Mouse (Mus musculus) thymus, adult 2 months (tissue): ENCODE data around the gene Rpap2. TPM values are rescaled to one million over a fixed set of nuclear protein-coding genes. Genes with fewer than 3 reads are reported as not detected.

ENCODE experiments used
- DNase-seq: peaks from one replicate; pipeline ENCODE4 v3.0.0; 2021
- H3K27ac ChIP-seq: fragments of 200-500 bp; 2 replicates; pipeline ENCODE4 v1.5.1; 2012; ENCODE audit warnings: low read length, control low read depth; ENCODE audit not compliant: control insufficient read depth, insufficient read depth
- H3K27me3 ChIP-seq: fragments of 200-500 bp; 2 replicates; pipeline ENCODE4 v1.6.1; 2012; ENCODE audit warnings: mild to moderate bottlenecking, low read length, moderate library complexity, mixed read lengths; ENCODE audit not compliant: control insufficient read depth, insufficient read depth
- H3K36me3 ChIP-seq: fragments of 200-500 bp; 2 replicates; pipeline ENCODE4 v1.6.1; 2012; ENCODE audit warnings: mild to moderate bottlenecking, low read length, moderate library complexity; ENCODE audit not compliant: control insufficient read depth, insufficient read depth
- H3K4me1 ChIP-seq: fragments of 200-500 bp; replicated peaks from 2 replicates; pipeline ENCODE4 v1.6.1; 2012; ENCODE audit warnings: low read length; ENCODE audit not compliant: control insufficient read depth, insufficient read depth
- H3K4me3 ChIP-seq: fragments of 200-500 bp; 2 replicates; pipeline ENCODE4 v1.5.1; 2012; ENCODE audit warnings: mild to moderate bottlenecking, low read length, control low read depth, moderate library complexity; ENCODE audit not compliant: control insufficient read depth, insufficient read depth
- CTCF ChIP-seq: fragments of 200-500 bp; IDR thresholded peaks from 2 replicates; pipeline ENCODE4 v1.5.1; 2012; ENCODE audit warnings: mild to moderate bottlenecking, control low read depth, low read length, moderate library complexity, borderline replicate concordance; ENCODE audit not compliant: control insufficient read depth, poor library complexity, insufficient read depth; ENCODE audit errors: extremely low read depth
- POLR2A ChIP-seq: fragments of 200-500 bp; IDR thresholded peaks from 2 replicates; pipeline ENCODE4 v1.6.1; 2012; ENCODE audit warnings: mild to moderate bottlenecking, low read length, control low read depth, moderate library complexity; ENCODE audit not compliant: control insufficient read depth, poor library complexity, insufficient read depth; ENCODE audit errors: extremely low read depth
- WGBS: fragments of 180-500 bp; shearing (Covaris S2); methylation state at CpG from one replicate; pipeline ENCODE4 v1.1.7; 2018; 5-methylcytosine and 5-hydroxymethylcytosine counted together
- polyA plus RNA-seq: library from polyadenylated mRNA; depleted of rRNA; stranded (reverse); fragments of >200 nt; gene quantifications from 2 replicates; pipeline ENCODE4 v1.2.3, GENCODE M21; 2012

Rpap2 gene
- polyA plus RNA-seq, 1 experiment: 4.0 TPM

DNA sequence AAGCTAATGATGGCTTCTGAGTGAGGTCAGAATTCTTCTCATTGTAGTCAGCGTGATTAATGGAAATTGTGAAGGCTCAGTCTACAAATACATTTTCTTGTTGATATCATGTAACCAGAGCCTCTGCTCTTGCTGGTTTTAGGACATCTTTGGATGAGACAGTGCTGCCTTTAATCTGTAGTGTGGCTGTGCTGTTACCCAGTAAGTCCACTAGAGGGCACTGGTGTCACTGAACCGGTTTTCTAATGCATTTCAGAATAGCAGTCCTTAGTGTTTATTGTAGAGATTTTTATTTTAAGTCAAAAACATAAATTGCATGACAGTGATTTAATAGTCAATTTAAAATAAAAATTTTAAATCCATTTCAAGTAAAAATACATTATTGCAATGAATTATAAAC is 14.1 kb downstream of the Rpap2 start:
- Histone ChIP-seq H3K27me3 (no peaks in the 10 kb centered on the region), H3K27ac (no peak overlapping the region), H3K4me1 (no peaks in the 10 kb centered on the region), H3K36me3 (peaks cover 15% of the 10 kb centered on the region; the same call in 1 of the 2 replicates), H3K4me3 (no peak overlapping the region)
- TF ChIP-seq CTCF (no peak), POLR2A (no peak)
- WGBS: 15% methylated on average over 2 of the region's 2 CpGs
- peak; percentile 76 for DNase-seq

DNA sequence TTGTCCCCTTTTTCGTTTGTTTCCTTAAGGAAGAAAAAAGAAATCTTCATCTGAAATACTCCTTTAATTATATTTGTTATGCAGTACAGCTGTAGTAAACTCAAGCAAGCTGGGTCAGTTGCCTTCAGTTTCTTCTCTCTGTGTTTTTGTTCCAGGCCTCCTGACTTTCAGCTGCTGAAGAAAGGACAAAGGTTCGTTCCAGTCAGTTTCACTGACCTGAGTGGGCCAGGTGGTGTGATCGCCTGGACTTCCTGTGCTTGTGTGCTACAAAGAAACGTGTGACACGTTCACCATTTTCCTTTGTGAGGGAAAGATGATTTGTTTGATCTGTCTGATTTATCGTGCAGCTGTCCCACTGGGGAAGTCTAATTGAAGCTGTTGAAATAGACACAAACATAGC is 20.8 kb downstream of the Rpap2 start:
- DNase-seq: no peak
- peaks cover 6% of the 10 kb centered on the region for H3K4me1 ChIP-seq
- WGBS: 36% methylated on average over 6 of the region's 6 CpGs
- H3K36me3 ChIP-seq: peaks cover 15% of the 10 kb centered on the region; the same call in 1 of the 2 replicates
- no peak overlapping the region for H3K27ac ChIP-seq
- no peaks in the 10 kb centered on the region for H3K27me3 ChIP-seq
- TF ChIP-seq POLR2A (no peak), CTCF (no peak)
- H3K4me3 ChIP-seq: no peak overlapping the region

DNA sequence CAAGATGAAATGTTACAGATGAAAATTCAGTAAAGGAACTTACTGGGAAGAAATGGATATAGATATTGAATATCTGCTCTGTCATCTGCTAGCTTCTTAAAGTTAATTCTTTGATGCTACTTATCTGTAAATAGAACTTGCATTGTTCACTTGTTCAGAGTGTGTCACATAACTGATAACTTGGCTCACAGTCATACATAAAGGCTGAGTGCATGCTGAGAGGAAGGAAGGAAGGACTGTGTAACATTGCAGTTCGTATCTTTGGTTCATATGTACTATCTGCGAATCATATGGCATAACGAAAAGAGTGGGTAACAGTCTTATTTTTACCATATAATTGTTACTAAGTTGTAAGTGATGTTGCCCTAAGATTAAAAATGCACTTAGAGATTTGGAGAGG is 24.2 kb downstream of the Rpap2 start:
- H3K27ac ChIP-seq: no peak overlapping the region
- H3K4me3 ChIP-seq: no peak overlapping the region
- no peak for TF ChIP-seq POLR2A
- TF ChIP-seq CTCF: no peak
- DNase-seq: no peak
- no peaks in the 10 kb centered on the region for H3K27me3 ChIP-seq
- H3K36me3 ChIP-seq: peaks cover 10% of the 10 kb centered on the region; the same call in 1 of the 2 replicates
- 94% methylated on average over 3 of the region's 3 CpGs for WGBS
- H3K4me1 ChIP-seq: peaks cover 6% of the 10 kb centered on the region

DNA sequence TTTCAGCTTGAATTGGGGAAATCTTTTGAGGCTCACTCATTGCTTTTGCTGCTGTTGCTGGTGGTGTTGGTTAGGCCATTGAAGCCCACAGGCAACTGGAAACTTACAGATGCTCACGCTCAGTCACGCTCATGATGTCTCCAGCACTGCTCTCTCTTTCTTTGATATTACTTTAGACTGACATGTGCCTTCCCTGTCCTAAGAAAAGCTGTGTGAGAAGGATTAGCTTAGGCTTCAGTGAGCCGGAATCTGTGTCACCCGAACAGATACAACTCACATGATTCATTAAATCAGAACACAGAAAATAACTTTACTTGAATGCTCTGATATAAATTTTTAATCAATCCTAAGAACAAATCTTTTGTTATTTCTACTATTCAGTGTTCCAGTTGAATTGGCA is 36.5 kb downstream of the Rpap2 start:
- Histone ChIP-seq H3K4me1 (peaks cover 3% of the 10 kb centered on the region), H3K27ac (no peak overlapping the region), H3K27me3 (no peaks in the 10 kb centered on the region), H3K4me3 (no peak overlapping the region), H3K36me3 (peaks cover 8% of the 10 kb centered on the region; the same call in 1 of the 2 replicates)
- no peak for TF ChIP-seq CTCF
- no peak for TF ChIP-seq POLR2A
- 93% methylated on average over 4 of the region's 4 CpGs for WGBS
- DNase-seq: no peak

DNA sequence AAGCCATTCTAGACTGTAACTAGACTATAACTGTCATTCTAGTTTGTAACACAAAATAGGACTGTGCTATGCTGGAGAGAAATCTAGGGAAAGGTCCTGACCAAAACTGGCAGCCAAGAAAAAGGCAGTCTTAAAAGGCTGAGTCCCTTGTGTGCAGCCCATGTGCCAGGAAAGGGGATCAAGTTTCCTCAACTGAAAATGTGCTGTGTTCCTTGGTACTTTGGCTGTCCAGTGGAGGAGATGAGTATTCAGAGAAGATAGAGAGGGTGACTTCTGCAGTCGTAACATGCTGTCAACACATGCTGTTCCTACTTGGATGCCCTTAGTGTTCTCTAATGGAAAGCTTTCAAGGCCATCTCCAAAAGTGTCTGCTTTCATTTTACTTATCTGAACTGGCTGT is 39.9 kb downstream of the Rpap2 start:
- Histone ChIP-seq H3K4me3 (no peak overlapping the region), H3K27ac (no peak overlapping the region), H3K4me1 (peaks cover 8% of the 10 kb centered on the region), H3K27me3 (no peaks in the 10 kb centered on the region), H3K36me3 (no peaks in the 10 kb centered on the region; the same call in 1 of the 2 replicates)
- DNase-seq: no peak
- 100% methylated on average over 1 of the region's 1 CpGs for WGBS
- TF ChIP-seq POLR2A (no peak), CTCF (no peak)

DNA sequence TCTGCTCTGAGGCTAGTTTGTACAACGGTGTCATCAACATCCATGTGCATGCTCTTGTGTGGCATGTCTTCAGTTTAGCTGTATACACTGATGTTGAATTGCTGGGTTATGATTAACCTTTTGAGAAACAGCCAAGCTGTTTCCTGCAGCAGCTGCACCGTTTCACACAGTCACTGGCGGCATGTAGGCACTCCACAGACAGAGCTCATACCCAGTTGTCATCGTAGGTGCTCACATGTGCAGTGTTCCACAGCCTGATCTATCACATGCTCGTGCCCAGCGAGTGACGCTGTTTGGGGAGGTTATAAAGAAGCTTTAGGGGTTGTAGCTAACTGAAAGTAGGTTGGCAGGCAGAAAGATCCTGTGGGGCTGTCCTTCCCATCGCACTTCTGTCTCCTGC is 41.2 kb downstream of the Rpap2 start:
- no peak for DNase-seq
- Histone ChIP-seq H3K36me3 (no peaks in the 10 kb centered on the region; the same call in 1 of the 2 replicates), H3K27me3 (no peaks in the 10 kb centered on the region), H3K4me1 (peaks cover 8% of the 10 kb centered on the region), H3K27ac (no peak overlapping the region), H3K4me3 (no peak overlapping the region)
- WGBS: 86% methylated on average over 8 of the region's 8 CpGs
- TF ChIP-seq POLR2A: no peak

DNA sequence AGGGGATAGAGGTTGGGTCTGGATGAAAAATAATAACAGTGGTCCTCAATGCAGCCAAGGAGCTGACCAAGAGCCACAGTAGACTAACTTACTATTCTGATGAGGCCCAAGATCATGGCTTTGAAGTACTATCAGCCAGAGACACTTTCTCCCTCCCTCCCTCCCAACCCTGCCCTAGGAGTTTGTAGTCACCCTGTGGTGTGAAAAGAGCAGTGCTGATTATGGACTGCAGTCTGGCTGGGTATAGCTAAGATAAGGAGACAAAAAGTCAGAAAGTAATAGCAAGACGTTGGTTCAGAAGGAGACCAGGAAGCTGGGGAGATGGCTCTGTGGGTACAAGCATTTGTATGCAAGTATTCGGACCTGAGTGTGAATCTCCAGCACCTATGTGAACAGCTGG is 47.4 kb downstream of the Rpap2 start:
- Histone ChIP-seq H3K27me3 (no peaks in the 10 kb centered on the region), H3K4me1 (peaks cover 11% of the 10 kb centered on the region), H3K36me3 (no peaks in the 10 kb centered on the region; the same call in 1 of the 2 replicates), H3K4me3 (no peak overlapping the region), H3K27ac (no peak overlapping the region)
- TF ChIP-seq POLR2A: no peak
- TF ChIP-seq CTCF: no peak
- 94% methylated on average over 2 of the region's 2 CpGs for WGBS
- DNase-seq: no peak

DNA sequence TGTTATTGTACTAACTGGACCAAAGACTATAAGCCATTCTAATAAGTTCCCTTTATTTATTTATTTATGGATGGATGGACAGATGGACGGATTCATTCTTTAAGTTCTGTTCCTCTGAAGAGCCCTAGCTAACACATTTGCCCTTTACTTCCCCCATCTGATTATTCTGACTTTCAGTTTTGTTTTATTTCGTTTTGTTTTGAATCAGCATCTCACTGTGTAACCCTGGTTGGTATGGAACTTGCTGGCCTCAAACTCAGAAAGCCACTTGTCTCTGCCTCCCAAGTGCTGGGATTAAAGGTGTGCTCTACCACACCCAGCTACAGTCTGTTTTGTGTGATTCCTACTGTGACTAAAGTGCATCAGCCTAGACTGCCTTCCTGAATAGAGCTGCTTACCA is 48.8 kb downstream of the Rpap2 start:
- Histone ChIP-seq H3K36me3 (no peaks in the 10 kb centered on the region; the same call in 1 of the 2 replicates), H3K4me3 (no peak overlapping the region), H3K27ac (no peak overlapping the region), H3K27me3 (no peaks in the 10 kb centered on the region), H3K4me1 (peaks cover 14% of the 10 kb centered on the region)
- WGBS: 88% methylated on average over 2 of the region's 2 CpGs
- no peak for TF ChIP-seq CTCF
- no peak for TF ChIP-seq POLR2A
- DNase-seq: no peak
